Mouse (Mus musculus): ENCODE results near the gene Ubl4b.

Gene Ubl4b

DNA sequence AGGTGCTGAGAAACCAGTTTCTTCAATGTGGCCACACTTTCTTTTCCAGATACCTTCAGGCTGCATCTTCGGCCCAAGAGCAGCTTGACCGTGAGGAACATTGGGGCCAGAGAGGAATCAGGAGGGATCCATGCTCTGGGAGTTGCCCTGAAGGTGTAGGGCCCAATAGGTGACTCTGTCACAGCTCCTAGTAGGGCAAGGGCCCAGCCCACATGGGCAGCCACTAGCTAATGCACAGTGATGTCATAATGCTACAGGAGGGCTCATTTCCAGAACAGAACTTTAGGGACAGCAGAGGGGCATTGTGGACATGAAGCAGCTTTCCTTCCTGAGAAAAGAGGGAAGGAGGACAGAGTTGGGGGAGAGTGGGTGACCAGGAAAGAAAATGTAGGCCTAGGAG lies at the start of gene Ubl4b:
TSS of gene Ubl4b (minus strand) at position 232 of the 400 bp plus-strand sequence.
- no peak for DNase-seq (ENCODE audit: low read depth)

DNA sequence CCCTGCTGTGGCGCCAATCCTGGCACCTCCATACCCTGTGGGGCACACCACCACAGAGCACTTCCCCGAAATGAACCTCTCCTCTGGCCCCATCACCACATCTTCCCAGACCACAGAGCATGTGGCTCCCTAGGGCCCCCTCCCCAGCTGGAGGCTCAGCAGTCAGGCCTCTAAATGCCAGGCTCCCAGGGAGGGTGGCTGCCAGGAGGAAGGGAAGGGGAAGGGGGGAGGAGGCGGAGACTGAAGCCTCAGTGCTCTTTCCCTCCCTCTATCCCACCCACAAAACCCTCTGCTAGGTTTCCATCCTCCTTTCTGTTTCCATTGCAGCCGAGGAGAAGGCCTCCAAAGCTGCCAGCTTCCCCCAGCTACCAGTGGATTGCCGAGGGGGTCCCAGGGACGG lies 45.3 kb upstream of the Ubl4b start:
- no peak for DNase-seq (ENCODE audit: low read depth)

DNA sequence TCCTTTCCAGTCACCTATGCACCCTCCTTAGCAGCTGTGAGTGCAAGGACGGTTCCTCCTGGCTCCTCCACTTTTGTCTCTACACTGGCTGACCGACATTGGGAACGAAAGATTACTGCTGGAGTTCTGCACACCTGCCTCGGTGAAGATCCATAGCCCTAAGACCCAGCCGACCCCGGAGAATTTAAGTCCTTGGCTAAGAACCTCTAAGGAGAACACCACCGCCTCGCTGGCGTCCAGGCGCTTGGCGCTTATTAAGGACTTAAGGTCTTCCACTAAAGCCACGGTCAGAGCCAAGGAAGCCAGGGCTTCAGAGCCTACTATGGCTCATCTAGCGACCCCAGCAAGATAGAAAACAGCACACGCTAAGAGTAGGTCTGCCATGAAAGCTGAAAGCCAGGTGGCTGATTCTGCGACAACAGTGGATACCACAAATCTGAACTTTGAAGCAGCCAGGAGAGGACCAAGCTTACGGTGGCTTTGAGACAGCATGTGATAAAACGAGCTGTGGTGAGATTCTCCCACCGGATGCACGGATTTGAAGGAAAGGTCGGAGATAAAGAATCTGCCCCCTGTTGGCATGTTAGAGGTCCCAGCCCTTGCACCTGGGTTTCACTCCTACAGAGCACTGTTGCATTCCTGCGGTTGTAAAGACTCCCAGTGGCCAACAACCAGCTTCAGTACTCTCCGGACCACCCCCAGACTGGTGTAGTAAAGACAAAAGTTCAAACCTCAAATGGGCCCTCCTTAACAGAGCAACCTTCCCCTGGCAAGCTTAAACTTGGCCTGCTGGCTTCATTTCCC lies 42.9 kb upstream of the Ubl4b start:
- no peak for DNase-seq (ENCODE audit: low read depth)

- DNase-seq (ENCODE audit: low read depth): no peak
These were observed 42.3 kb upstream of the Ubl4b start for GRCm38 (mm10) chr3:107597134-107597533.

DNA sequence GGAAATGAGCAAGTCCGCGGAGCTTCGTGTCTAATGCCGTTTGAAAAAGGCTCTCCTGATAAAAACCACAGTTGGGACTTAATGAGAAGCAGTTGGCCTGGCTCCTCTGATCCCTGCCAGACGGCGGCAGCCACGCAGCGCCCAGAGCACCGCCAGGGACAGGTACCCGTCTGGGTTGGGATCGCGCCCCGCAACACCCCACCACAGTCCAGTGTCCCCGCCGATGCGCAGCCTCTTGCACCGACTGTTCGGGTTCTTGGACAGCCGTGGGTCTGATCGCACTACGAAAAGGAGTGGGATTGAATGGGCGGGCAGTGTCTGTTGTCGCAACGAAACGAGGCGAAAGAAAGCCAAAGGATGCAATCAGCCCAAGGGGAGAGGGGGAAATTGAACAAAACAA lies 41.7 kb upstream of the Ubl4b start:
- DNase-seq (ENCODE audit: low read depth): no peak

GRCm38 (mm10) chr3:107595938-107596461 lies 41.1 kb upstream of the Ubl4b start:
- DNase-seq (ENCODE audit: low read depth): no peak

GRCm38 (mm10) chr3:107595264-107595937 lies 40.5 kb upstream of the Ubl4b start:
- no peak for DNase-seq (ENCODE audit: low read depth)

DNA sequence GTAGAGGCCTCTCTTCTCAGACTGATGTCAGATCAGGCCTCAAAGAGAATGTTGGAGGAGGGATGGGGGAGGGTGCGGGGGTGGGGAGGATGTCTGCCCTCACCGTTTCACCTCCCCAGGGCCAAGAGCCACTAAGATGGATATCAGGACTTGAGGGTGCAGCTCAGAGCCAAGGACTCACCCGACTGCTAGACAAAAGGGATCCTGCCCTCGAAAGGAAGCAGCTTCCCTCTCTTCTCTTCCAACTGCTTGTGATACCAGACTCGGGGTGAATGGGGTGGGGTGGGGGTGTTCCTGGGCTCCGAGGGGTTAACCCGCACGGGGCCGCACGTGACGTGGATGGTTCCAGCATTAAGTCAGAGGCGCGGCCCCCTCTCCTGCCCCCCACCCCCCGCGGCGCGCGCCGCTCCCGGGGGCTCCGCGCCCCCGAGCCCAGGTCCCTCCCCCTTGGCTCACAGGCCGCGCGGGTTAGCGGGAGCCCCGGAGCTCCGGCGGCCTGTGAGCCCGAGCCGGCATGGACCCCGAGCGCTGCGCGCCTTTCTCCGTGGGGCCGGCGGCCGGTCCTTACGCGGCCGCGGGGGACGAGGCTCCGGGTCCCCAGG lies 39.9 kb upstream of the Ubl4b start, which contains the start of gene Alx3:
TSS of gene Alx3 (plus strand) at position 370 of the 602 bp plus-strand sequence.
- no peak for DNase-seq (ENCODE audit: low read depth)

DNA sequence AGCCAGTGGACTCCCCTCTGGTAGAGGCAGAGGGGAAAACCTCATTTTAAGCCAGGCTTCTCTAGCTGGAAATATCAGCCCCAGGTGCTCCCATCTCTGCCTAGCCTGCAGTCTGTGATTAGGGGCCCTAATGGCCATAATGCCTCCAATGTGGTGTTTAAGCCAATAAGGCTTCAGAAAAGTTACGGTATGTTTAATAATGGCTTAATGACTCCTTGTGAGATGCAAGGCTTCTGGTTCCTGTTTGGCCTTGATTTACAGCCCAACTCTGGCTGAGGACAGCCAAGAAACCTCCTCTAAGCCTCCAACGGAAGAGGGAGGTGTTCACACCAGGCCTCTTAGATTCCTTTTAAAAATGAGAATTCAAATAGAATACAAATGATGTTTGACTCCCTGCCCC lies 38.8 kb upstream of the Ubl4b start:
- no peak for DNase-seq (ENCODE audit: low read depth)

DNA sequence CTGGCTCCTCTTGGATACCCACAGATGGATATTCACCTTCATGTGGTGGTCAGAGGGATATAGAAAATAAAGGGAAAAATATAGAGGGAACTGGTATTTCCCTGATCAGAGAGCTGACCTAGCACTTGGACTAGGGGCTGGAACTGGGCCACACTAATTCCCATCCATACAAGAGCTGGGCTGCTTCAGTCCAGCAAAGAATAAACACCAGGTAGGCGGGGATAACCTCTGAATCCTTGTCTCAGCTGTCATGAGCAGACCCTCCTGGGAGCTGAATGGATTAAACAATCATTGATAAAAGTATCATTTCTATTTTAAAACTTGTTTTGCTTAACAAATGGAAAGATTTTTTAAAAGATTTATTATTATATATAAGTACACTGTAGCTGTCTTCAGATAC lies 36.7 kb upstream of the Ubl4b start:
- no peak for DNase-seq (ENCODE audit: low read depth)

GRCm38 (mm10) chr3:107586504-107586903 lies 31.6 kb upstream of the Ubl4b start:
- no peak for DNase-seq (ENCODE audit: low read depth)

DNA sequence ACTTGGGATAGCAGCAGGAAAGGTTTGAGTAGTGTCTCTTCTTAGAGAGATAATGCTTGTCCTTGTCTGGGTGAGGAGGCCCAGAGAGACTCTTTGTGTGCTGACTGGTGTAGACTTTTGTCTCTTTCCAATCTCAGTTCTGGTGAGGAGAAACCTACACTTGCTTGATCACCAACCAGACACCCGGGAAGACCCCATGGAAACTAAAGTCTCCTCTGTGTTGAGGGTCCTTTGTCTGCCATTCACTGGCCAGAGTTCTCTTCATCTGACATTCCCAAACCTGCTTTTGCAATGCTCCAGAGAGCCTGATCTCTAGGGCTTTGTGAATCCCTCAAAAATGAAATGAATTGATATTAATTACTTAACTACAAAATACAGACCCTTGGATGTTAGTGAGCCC lies 29.0 kb upstream of the Ubl4b start:
- DNase-seq (ENCODE audit: low read depth): no peak

DNA sequence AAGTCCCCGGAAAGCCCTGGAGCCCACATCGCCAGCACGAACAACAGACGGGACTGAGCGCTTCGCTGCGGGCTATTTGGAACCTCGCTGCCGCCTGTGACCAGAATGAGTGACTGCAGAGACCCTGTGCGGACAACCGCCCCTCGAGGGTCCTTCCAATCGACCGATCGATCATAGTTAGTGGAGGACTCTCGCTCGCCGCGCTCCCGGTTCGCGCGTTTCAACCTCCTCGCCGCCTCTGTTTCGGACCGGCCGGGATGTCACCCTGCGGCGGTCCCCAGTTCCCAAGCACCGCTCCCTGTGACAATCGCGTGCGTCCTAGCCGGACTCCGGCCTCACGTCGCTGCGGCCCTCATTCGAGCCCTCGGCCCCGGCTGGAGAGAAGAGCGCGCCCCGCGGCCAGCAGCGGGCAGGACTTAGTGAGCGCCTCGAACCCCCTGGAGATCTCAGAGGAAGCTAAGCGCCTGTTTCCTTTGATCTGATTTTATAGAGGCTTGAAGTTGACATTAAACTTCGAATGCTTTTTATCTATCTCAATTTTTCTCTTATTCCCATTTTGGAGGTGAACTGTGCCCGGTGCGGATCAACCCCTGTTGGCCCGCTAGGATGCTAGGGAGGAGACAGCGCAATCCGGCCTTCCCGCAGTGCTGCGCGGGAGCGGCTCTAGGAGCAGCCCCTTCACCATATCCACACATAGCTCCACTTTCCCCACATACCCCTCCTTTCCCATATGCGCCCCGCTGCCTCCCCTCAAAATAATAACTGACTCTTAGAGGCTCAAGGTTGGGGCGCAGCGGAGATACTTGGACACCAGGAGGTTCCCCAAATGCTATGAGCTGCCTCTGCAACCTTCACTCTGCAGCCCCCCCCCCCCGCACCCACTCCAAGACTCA lies 28.2 kb upstream of the Ubl4b start:
- DNase-seq (ENCODE audit: low read depth): no peak

- DNase-seq (ENCODE audit: low read depth): no peak
These were observed 27.4 kb upstream of the Ubl4b start for GRCm38 (mm10) chr3:107582130-107582874.

DNA sequence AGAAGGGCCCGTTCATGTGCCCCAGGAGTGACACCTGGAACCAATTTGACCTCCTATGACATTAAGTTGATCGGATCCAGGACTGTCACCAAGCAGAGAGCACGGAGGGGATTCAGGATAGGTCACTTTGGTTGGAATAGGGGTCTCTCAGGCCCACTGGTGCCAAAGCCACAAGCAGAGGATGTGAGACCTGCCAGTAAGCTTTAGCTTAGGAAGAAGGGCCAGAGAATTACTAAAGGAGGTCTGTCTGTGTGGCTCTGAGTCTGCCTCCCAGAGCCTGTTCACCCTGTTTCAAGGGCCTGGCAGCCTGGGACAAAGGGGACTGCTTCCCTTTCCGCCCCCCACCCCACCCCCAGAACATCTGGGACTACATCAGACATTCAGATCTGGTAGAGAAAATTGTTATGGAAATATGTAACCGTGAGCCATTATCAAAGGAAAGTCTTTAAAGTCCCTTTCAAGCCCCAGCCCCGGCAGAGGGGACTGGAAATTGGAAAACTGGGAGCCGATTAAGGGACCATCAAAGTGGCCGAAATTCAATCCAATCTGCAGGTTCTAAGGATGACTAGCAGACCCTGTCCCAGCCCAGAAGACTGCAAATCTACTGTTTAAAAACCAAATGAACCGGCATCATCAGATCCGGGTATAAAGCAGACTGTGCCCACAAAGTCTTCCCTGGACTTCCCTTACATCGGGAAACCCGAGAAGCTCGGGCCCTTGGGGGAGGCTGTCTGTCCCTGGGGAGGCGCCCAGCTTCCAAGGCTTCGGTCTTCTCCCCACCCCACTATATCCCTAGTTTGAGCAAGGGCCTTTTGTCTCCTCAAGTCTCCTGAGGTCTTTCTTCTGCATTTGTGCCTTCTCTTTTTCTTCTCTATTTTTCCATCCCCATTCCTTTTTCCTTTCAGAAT lies 26.5 kb upstream of the Ubl4b start:
- no peak for DNase-seq (ENCODE audit: low read depth)

DNA sequence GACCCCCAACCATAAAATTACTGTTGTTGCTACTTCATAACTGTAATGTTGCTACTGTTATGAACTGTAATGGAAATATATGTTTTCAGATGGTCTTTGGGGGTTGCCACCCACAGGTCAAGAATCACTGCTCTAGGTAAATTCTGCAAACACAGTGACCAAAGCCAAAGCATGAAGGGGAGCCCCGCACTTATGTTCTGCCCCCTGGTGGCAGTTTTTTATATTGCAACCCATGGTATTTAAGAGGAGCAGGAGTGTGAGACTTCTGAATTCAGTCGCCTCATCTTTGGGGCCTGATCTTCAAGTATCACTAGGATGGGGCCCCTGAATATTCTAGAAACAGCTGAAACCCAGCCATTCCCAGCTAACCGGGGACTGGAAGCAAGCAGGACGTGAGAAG lies 24.6 kb upstream of the Ubl4b start:
- DNase-seq (ENCODE audit: low read depth): peak; percentile 77

DNA sequence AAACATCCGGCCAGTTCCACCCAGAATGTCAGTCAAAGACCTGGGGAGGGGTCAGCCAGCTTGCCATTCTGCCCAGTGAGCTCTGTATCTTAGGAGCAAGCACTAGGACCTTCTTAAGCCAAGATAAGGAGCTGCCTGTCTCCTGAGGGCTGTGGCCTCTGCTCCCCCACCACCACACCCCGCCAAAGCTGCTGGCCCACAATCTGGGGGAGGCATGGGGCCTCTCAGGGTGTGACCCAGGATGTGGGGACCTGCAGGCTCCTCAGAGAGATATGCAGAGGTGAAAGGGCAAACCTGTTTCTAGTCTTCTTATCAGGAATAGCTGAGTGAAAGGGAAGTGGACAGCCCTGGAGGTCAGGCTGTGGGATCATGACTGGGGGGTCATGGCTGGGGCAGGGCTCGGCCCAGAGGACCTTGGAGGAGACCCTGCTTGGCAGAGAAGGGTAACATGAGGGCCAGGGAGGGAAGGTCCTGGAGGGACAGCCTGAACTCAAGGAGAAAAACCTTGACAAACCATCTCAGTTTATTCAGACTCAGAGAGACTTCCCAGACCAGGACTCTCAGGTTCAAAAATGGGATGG lies 23.0 kb upstream of the Ubl4b start:
- no peak for DNase-seq (ENCODE audit: low read depth)

GRCm38 (mm10) chr3:107576807-107577206 lies 21.9 kb upstream of the Ubl4b start:
- no peak for DNase-seq (ENCODE audit: low read depth)

- peak; percentile 47 for DNase-seq (ENCODE audit: low read depth)
These were observed 16.3 kb upstream of the Ubl4b start for GRCm38 (mm10) chr3:107571205-107571604.

GRCm38 (mm10) chr3:107568721-107569120 lies 13.8 kb upstream of the Ubl4b start:
- no peak for DNase-seq (ENCODE audit: low read depth)

Data from NIH3T3 (cell line).